Mouse (Mus musculus) limb, embryonic 10.5 days (tissue): Measurements from ENCODE around the gene Klk13. TPM values are rescaled to one million over a fixed set of nuclear protein-coding genes. Genes with fewer than 3 reads are reported as not detected.

Experiments used
- DNase-seq: peaks from one replicate; pipeline ENCODE4 v3.0.0-alpha.2; 2017; ENCODE audit warnings: low spot score
- H3K27ac ChIP-seq: fragments of 300-500 bp; sonication (generic); 2 replicates; pipeline ENCODE4 v1.5.1; 2016; ENCODE audit warnings: mild to moderate bottlenecking
- H3K27me3 ChIP-seq: fragments of 300-500 bp; sonication (generic); 2 replicates; pipeline ENCODE4 v1.6.1; 2016; ENCODE audit warnings: low read depth, mild to moderate bottlenecking; ENCODE audit not compliant: poor library complexity, severe bottlenecking
- H3K36me3 ChIP-seq: fragments of 300-500 bp; sonication (generic); 2 replicates; pipeline ENCODE4 v1.6.1; 2016; ENCODE audit warnings: mild to moderate bottlenecking, moderate library complexity
- H3K4me1 ChIP-seq: fragments of 300-500 bp; sonication (generic); 2 replicates; pipeline ENCODE4 v1.6.1; 2016
- H3K4me3 ChIP-seq: fragments of 300-500 bp; sonication (generic); 2 replicates; pipeline ENCODE4 v1.5.1; 2016; ENCODE audit warnings: mild to moderate bottlenecking, moderate library complexity
- H3K9me3 ChIP-seq: fragments of 300-500 bp; sonication (generic); replicated peaks from 2 replicates; pipeline ENCODE4 v1.6.1; 2016; ENCODE audit warnings: mild to moderate bottlenecking
- WGBS: fragments of 180-500 bp; shearing (Covaris S2); methylation state at CpG from one replicate; pipeline ENCODE4 v1.1.7; 2016; 5-methylcytosine and 5-hydroxymethylcytosine counted together
- polyA plus RNA-seq: library from polyadenylated mRNA; unstranded; fragments of >200 nt; fragmentation: Nextera tagmentation; extraction: Ambion mirVana; gene quantifications from 2 replicates; pipeline ENCODE4 v1.2.1, GENCODE M21; 2016

Gene Klk13
- polyA plus RNA-seq, 1 experiment from 2014 or later, result 0.94 TPM

DNA sequence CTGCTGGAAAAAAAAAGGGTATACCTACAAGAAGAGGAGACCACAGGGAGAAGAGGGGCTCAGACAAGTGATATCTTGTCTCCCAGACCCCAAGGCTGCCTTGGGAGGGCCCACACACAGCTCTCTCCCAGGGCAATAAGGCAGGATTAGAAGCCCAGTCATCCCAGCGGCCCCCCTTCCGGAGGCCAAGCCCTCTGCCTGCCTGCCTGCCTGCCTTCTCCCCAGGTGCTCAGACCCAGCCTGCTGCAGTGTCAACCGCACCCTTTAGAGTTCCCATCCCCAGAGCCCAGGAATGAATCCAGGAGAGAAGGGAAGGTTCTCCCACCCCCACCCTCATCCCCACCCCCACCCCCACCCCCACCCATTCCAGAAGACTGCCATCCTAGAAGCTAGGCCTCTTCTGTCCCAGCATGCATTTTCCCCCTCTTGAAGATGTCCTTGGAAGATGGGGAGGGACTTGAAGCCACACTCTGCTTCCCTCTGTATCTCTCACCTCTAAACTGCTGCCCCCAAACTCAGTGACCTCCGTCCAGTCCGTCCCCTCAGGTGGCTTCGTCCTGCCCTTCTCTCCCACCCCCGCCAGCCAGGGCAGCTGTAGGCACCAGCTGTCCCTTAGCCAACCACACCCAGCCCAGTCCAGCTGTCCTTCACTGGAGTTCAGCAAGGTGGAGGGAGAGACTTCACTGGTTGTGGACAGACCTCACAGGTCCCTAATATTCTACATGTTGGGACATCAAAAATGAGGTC, 63.1 kb downstream of the Klk13 start:
- Histone ChIP-seq H3K27me3 (no peaks in the 10 kb centered on the region), H3K36me3 (no peaks in the 10 kb centered on the region), H3K4me1 (peaks cover 5% of the 10 kb centered on the region; the same call in 1 of the 2 replicates), H3K9me3 (no peaks in the 10 kb centered on the region), H3K27ac (no peak overlapping the region), H3K4me3 (no peak overlapping the region)
- DNase-seq, result peak; percentile 26
- 48% methylated on average over 7 of the region's 7 CpGs for WGBS

DNA sequence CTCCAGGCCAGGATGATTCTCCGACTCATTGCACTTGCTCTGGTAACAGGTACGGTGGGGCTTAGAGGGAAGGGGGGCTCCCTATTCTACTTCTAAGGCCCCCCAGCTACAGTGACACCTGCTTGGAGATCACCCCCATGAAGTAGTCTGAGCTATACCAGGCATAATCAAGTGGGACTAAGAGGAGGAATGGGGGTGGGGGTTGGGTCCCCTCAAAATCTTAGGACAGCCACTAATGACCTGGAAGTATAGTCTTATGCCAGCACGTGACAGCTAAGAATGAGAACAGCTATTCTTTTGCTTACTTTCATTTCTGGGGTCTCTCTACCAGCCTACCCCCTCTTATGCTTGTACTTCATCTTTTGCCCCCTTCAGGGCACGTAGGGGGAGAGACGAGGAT, 64.1 kb downstream of the Klk13 start:
- WGBS, result 86% methylated on average over 5 of the region's 5 CpGs
- peak; percentile 10 for DNase-seq
- H3K27me3 ChIP-seq, result no peaks in the 10 kb centered on the region

More for the DNA sequence above, 64.1 kb downstream of the Klk13 start:
- Histone ChIP-seq H3K36me3 (no peaks in the 10 kb centered on the region), H3K27ac (no peak overlapping the region), H3K4me3 (no peak overlapping the region), H3K4me1 (peaks cover 5% of the 10 kb centered on the region; the same call in 1 of the 2 replicates), H3K9me3 (no peaks in the 10 kb centered on the region)

Other genes with a start within 250 kb of the Klk13 start
- gene Vsig10l, start 249.4 kb upstream of the Klk13 start, polyA plus RNA-seq, result 1.2 and 1.3 TPM in 2 replicates
- gene Iglon5, start 222.5 kb upstream of the Klk13 start, polyA plus RNA-seq, result 0.21 and 0.46 TPM in 2 replicates
- gene 4931406B18Rik, start 206.6 kb upstream of the Klk13 start, polyA plus RNA-seq, result not detected in 2 replicates
- 0.48 and 0.59 TPM in 2 replicates for gene Cd33, start 168.1 kb upstream of the Klk13 start, polyA plus RNA-seq
- 4.3 and 5.4 TPM in 2 replicates for gene Zfp658, start 150.3 kb upstream of the Klk13 start, polyA plus RNA-seq
- gene Zfp719, start 133.0 kb upstream of the Klk13 start, polyA plus RNA-seq, result 13.3 and 15.4 TPM in 2 replicates
- gene Zfp819, start 105.4 kb upstream of the Klk13 start, polyA plus RNA-seq, result 0.99 and 1.0 TPM in 2 replicates
- not detected in 2 replicates for gene Ceacam18, start 77.9 kb upstream of the Klk13 start, polyA plus RNA-seq
- 0.21 TPM in 1 of 2 replicates, not detected in the other for gene Siglece, start 52.4 kb upstream of the Klk13 start, polyA plus RNA-seq
- gene Ctu1, start 40.6 kb upstream of the Klk13 start, polyA plus RNA-seq, result 21.3 and 21.6 TPM in 2 replicates
- not detected in 2 replicates for gene Klk14, start 22.1 kb upstream of the Klk13 start, polyA plus RNA-seq
- not detected in 2 replicates for gene Klk12, start 56.3 kb downstream of the Klk13 start, polyA plus RNA-seq
- 0.13 and 0.33 TPM in 2 replicates for gene Klk11, start 62.0 kb downstream of the Klk13 start, polyA plus RNA-seq
- gene Klk10, start 68.5 kb downstream of the Klk13 start, polyA plus RNA-seq, result 0.20 and 0.25 TPM in 2 replicates
- 0.09 TPM in 1 of 2 replicates, not detected in the other for gene Klk9, start 79.3 kb downstream of the Klk13 start, polyA plus RNA-seq
- gene Klk8, start 85.0 kb downstream of the Klk13 start, polyA plus RNA-seq, result 13.7 and 16.4 TPM in 2 replicates
- not detected in 2 replicates for gene Klk7, start 98.7 kb downstream of the Klk13 start, polyA plus RNA-seq
- not detected in 2 replicates for gene Klk6, start 111.9 kb downstream of the Klk13 start, polyA plus RNA-seq
- not detected in 2 replicates for gene Klk5, start 129.4 kb downstream of the Klk13 start, polyA plus RNA-seq
- not detected in 2 replicates for gene Klk4, start 168.6 kb downstream of the Klk13 start, polyA plus RNA-seq
- gene Klk15, start 221.2 kb downstream of the Klk13 start, polyA plus RNA-seq, result 0.18 TPM in 1 of 2 replicates, not detected in the other
- gene Klk1b8, start 238.1 kb downstream of the Klk13 start, polyA plus RNA-seq, result not detected in 2 replicates